Mouse (Mus musculus) B cell, adult 2 months (primary cell): ENCODE results near the gene Stpg1.

Experiments used
- DNase-seq, 2 experiments: peaks; one replicate each; pipeline ENCODE4 v3.0.0; 2022

Gene Stpg1

GRCm38 (mm10) chr4:135494521-135495396, at the start of gene Stpg1, which contains the start of gene Nipal3:
Stpg1 (plus strand) TSS chr4:135494790.
Nipal3 (minus strand) TSS chr4:135495038.
- DNase-seq, result peak; percentile 85 to 89

- no peak for DNase-seq
Measured at GRCm38 (mm10) chr4:135451360-135452015, 43.1 kb upstream of the Stpg1 start.

GRCm38 (mm10) chr4:135453164-135453563, 41.4 kb upstream of the Stpg1 start:
- DNase-seq, result no peak

GRCm38 (mm10) chr4:135453572-135453971, 41.0 kb upstream of the Stpg1 start:
- no peak for DNase-seq

GRCm38 (mm10) chr4:135463406-135463805, 31.2 kb upstream of the Stpg1 start:
- no peak for DNase-seq

GRCm38 (mm10) chr4:135477851-135478250, 16.7 kb upstream of the Stpg1 start:
- DNase-seq, result no peak

- DNase-seq, result no peak
Measured at GRCm38 (mm10) chr4:135480370-135480769, 14.2 kb upstream of the Stpg1 start.

- DNase-seq, result no peak
Measured at GRCm38 (mm10) chr4:135485086-135485485, 9.5 kb upstream of the Stpg1 start.

- DNase-seq, result no peak
Measured at GRCm38 (mm10) chr4:135486352-135486751, 8.2 kb upstream of the Stpg1 start.

- DNase-seq, result no peak
Measured at GRCm38 (mm10) chr4:135489256-135489655, 5.3 kb upstream of the Stpg1 start.

GRCm38 (mm10) chr4:135493271-135493670, 1.3 kb upstream of the Stpg1 start:
- peak; percentile 23 to 36 for DNase-seq

GRCm38 (mm10) chr4:135493691-135494520, 684 bp upstream of the Stpg1 start:
- DNase-seq, result peak; percentile 52 to 54

GRCm38 (mm10) chr4:135495397-135495791, 804 bp downstream of the Stpg1 start:
- DNase-seq, result no peak

GRCm38 (mm10) chr4:135495810-135496209, 1.2 kb downstream of the Stpg1 start:
- DNase-seq, result no peak

- no peak for DNase-seq
Measured at GRCm38 (mm10) chr4:135498136-135498535, 3.5 kb downstream of the Stpg1 start.

- DNase-seq, result peak; percentile 65 to 72
Measured at GRCm38 (mm10) chr4:135499831-135500230, 5.2 kb downstream of the Stpg1 start.

- no peak for DNase-seq
Measured at GRCm38 (mm10) chr4:135501587-135501986, 7.0 kb downstream of the Stpg1 start.

- DNase-seq, result no peak
Measured at GRCm38 (mm10) chr4:135505794-135506193, 11.2 kb downstream of the Stpg1 start.

- peak; percentile 66 to 69 for DNase-seq
Measured at GRCm38 (mm10) chr4:135507547-135508350, 13.2 kb downstream of the Stpg1 start.

- DNase-seq, result peak; percentile 67 to 73
Measured at GRCm38 (mm10) chr4:135508419-135509039, 13.9 kb downstream of the Stpg1 start.

- no peak for DNase-seq
Measured at GRCm38 (mm10) chr4:135509515-135509914, 14.9 kb downstream of the Stpg1 start.

- DNase-seq, result no peak
Measured at GRCm38 (mm10) chr4:135513865-135514264, 19.3 kb downstream of the Stpg1 start.
